8 mouse cellular contexts compared by ENCODE assay signal in genomic region chr11:52421053-52421778, GRCm38 (mm10). TPM values are rescaled to one million over a fixed set of nuclear protein-coding genes. Genes with fewer than 3 reads are reported as not detected.
DNase-seq lines count a peak whose midpoint lies in the region; ATAC-seq and TF ChIP-seq lines count a peak whose summit lies in the region.

No protein-coding gene starts in this region.

- H3K27ac ChIP-seq in testis, adult 2 months (ENCODE audit: control insufficient read depth, insufficient read depth, low read depth, low read length), result no peak overlapping the region
- no peak overlapping the region for H3K27ac ChIP-seq in forebrain, embryonic 15.5 days (replicated peaks)
- H3K27ac ChIP-seq in limb, embryonic 10.5 days, result no peak overlapping the region
- H3K27ac ChIP-seq in midbrain, postnatal 0 days (ENCODE audit: low read depth, low read length), result no peak overlapping the region

- H3K27me3 ChIP-seq in testis, adult 2 months (ENCODE audit: control insufficient read depth, insufficient read depth, low read length), result no peaks in the 10 kb centered on the region
- H3K27me3 ChIP-seq in forebrain, embryonic 15.5 days, result no peaks in the 10 kb centered on the region
- H3K27me3 ChIP-seq in limb, embryonic 10.5 days (ENCODE audit: low read depth, poor library complexity, severe bottlenecking), result no peaks in the 10 kb centered on the region
- no peaks in the 10 kb centered on the region for H3K27me3 ChIP-seq in midbrain, postnatal 0 days (ENCODE audit: insufficient read depth, low read length)

- H3K4me2 ChIP-seq in forebrain, embryonic 15.5 days (replicated peaks), result no peak overlapping the region
- H3K4me2 ChIP-seq in midbrain, postnatal 0 days (ENCODE audit: low read depth, low read length, poor library complexity, severe bottlenecking), result no peak overlapping the region

- no peaks in the 10 kb centered on the region for H3K36me3 ChIP-seq in testis, adult 2 months (ENCODE audit: control insufficient read depth, insufficient read depth, low read length)
- no peaks in the 10 kb centered on the region for H3K36me3 ChIP-seq in forebrain, embryonic 15.5 days
- H3K36me3 ChIP-seq in limb, embryonic 10.5 days, result no peaks in the 10 kb centered on the region
- H3K36me3 ChIP-seq in midbrain, postnatal 0 days (ENCODE audit: insufficient read depth, low read length), result no peaks in the 10 kb centered on the region

- H3K4me3 ChIP-seq in testis, adult 2 months (ENCODE audit: control insufficient read depth, low read depth, low read length), result no peak overlapping the region
- no peak overlapping the region for H3K4me3 ChIP-seq in forebrain, embryonic 15.5 days
- H3K4me3 ChIP-seq in limb, embryonic 10.5 days, result no peak overlapping the region
- no peak overlapping the region for H3K4me3 ChIP-seq in midbrain, postnatal 0 days (ENCODE audit: low read depth, low read length)

- peak; percentile 10; the same call in 1 of the 2 replicates for TF ChIP-seq CTCF in testis, adult 2 months (IDR thresholded peaks at IDR 0.05; ENCODE audit: control insufficient read depth, insufficient read depth, insufficient replicate concordance, low read depth, low read length)
- peak; percentile 97 for TF ChIP-seq CTCF in midbrain, postnatal 0 days (IDR thresholded peaks at IDR 0.05)

- H3K9ac ChIP-seq in forebrain, embryonic 15.5 days (replicated peaks), result no peak overlapping the region
- H3K9ac ChIP-seq in midbrain, postnatal 0 days (replicated peaks; ENCODE audit: low read length, poor library complexity, severe bottlenecking), result no peak overlapping the region

- no peak for DNase-seq in testis, postnatal 14 days (ENCODE audit: low spot score)
- peak; percentile 84 for DNase-seq in brain, adult 2 months (ENCODE audit: low read depth, low spot score)
- peak; percentile 74 for DNase-seq in kidney, adult 18-20 months
- DNase-seq in limb, embryonic 10.5 days (ENCODE audit: low spot score), result peak; percentile 77
- peak; percentile 74 for DNase-seq in midbrain, postnatal 0 days (ENCODE audit: low spot score)
- DNase-seq in thymus, postnatal 14 days, result peak; percentile 66

- TF ChIP-seq POLR2A in testis, adult 2 months (IDR thresholded peaks at IDR 0.05; ENCODE audit: control insufficient read depth, low read depth, low read length), result no peak

- peak; percentile 48; the same call in 1 of the 2 replicates for ATAC-seq in forebrain, embryonic 15.5 days (replicated peaks)
- ATAC-seq in midbrain, postnatal 0 days (ENCODE audit: low FRiP score), result no peak

- no peaks in the 10 kb centered on the region for H3K4me1 ChIP-seq in testis, adult 2 months (ENCODE audit: control insufficient read depth, insufficient read depth, low read length)
- no peaks in the 10 kb centered on the region for H3K4me1 ChIP-seq in forebrain, embryonic 15.5 days
- H3K4me1 ChIP-seq in limb, embryonic 10.5 days, result peaks cover 14% of the 10 kb centered on the region
- H3K4me1 ChIP-seq in midbrain, postnatal 0 days (ENCODE audit: insufficient read depth, low read length), result no peaks in the 10 kb centered on the region

- no peaks in the 10 kb centered on the region for H3K9me3 ChIP-seq in forebrain, embryonic 15.5 days
- no peaks in the 10 kb centered on the region for H3K9me3 ChIP-seq in limb, embryonic 10.5 days (replicated peaks)
- no peaks in the 10 kb centered on the region for H3K9me3 ChIP-seq in midbrain, postnatal 0 days (ENCODE audit: low read length)

- 28% methylated on average over 12 of the region's 12 CpGs for WGBS in forebrain, embryonic 15.5 days
- 32% methylated on average over 12 of the region's 12 CpGs for WGBS in limb, embryonic 10.5 days
- 39% methylated on average over 12 of the region's 12 CpGs for WGBS in midbrain, postnatal 0 days

RNA-seq across cellular contexts. Expression of gene 9530068E07Rik, which starts 25.0 kb away (rescaled TPM):
- polyA plus RNA-seq in testis, adult 2 months (2012; rRNA removed), result 66.5 and 70.2 TPM in 2 replicates
- polyA plus RNA-seq in forebrain, embryonic 15.5 days (2015; fragmentation: Nextera tagmentation; extraction: Ambion mirVana), result 112 and 118 TPM in 2 replicates
- polyA plus RNA-seq in limb, embryonic 10.5 days (2016; fragmentation: Nextera tagmentation; extraction: Ambion mirVana), result 157 and 163 TPM in 2 replicates
- total RNA-seq in midbrain, postnatal 0 days (2014; rRNA removed), result 125 and 127 TPM in 2 replicates
- polyA plus RNA-seq in midbrain, postnatal 0 days (2015; fragmentation: Nextera tagmentation; extraction: Ambion mirVana), result 133 and 134 TPM in 2 replicates
